Mouse (Mus musculus): ENCODE measurements at regions not wholly inside any gene's neighbourhood (a gene's known extent, or its start where the extent isn't known, plus 50 kb on each side); places are given as distances from the start of the nearest gene placed in this dataset.
A peak's percentile ranks its signal among the peaks of the same experiment; 100 is the strongest.

GRCm38 (mm10) chr16:30769007-30769442 lies 169.5 kb downstream of the Fam43a start:
- no peak overlapping the region for H3K27ac ChIP-seq (ENCODE audit: low read depth)
- no peak overlapping the region for H3K4me3 ChIP-seq (ENCODE audit: low read depth, low read length)
- H3K36me3 ChIP-seq (replicated peaks; ENCODE audit: insufficient read depth, low read length), result no peaks in the 10 kb centered on the region
- H3K4me1 ChIP-seq (ENCODE audit: insufficient read depth), result 0 out of 2 replicates have a peak, but pooled peaks cover 2% of the 10 kb centered on the region
- H3K9me3 ChIP-seq (ENCODE audit: low read length), result no peaks in the 10 kb centered on the region
- no peak for DNase-seq
- H3K9ac ChIP-seq (replicated peaks), result no peak overlapping the region
- H3K27me3 ChIP-seq (ENCODE audit: insufficient read depth, low read length), result no peaks in the 10 kb centered on the region
- ATAC-seq, result peak; percentile 68
- TF ChIP-seq CTCF (IDR thresholded peaks at IDR 0.05; ENCODE audit: low read depth), result no peak
- TF ChIP-seq EP300 (IDR thresholded peaks at IDR 0.05; ENCODE audit: low read depth), result no peak
- WGBS (ENCODE audit: insufficient replicate concordance), result 26% methylated on average over 5 of the region's 5 CpGs
- no peak overlapping the region for H3K4me2 ChIP-seq (ENCODE audit: low read depth, low read length)

GRCm38 (mm10) chr16:30769467-30769866 lies 169.9 kb downstream of the Fam43a start:
- ATAC-seq, result no peak
- WGBS (ENCODE audit: insufficient replicate concordance), result 23% methylated on average over 11 of the region's 11 CpGs
- no peak overlapping the region for H3K27ac ChIP-seq (ENCODE audit: low read depth)
- no peak overlapping the region for H3K9ac ChIP-seq (replicated peaks)
- no peaks in the 10 kb centered on the region for H3K9me3 ChIP-seq (ENCODE audit: low read length)
- DNase-seq, result no peak
- no peak for TF ChIP-seq EP300 (IDR thresholded peaks at IDR 0.05; ENCODE audit: low read depth)
- TF ChIP-seq CTCF (IDR thresholded peaks at IDR 0.05; ENCODE audit: low read depth), result no peak
- H3K27me3 ChIP-seq (ENCODE audit: insufficient read depth, low read length), result no peaks in the 10 kb centered on the region
- 0 out of 2 replicates have a peak, but pooled peaks cover 2% of the 10 kb centered on the region for H3K4me1 ChIP-seq (ENCODE audit: insufficient read depth)
- no peak overlapping the region for H3K4me3 ChIP-seq (ENCODE audit: low read depth, low read length)
- H3K36me3 ChIP-seq (replicated peaks; ENCODE audit: insufficient read depth, low read length), result no peaks in the 10 kb centered on the region
- no peak overlapping the region for H3K4me2 ChIP-seq (ENCODE audit: low read depth, low read length)

GRCm38 (mm10) chr16:30772802-30773201 lies 173.3 kb downstream of the Fam43a start:
- H3K27ac ChIP-seq (ENCODE audit: low read depth), result no peak overlapping the region
- H3K4me3 ChIP-seq (ENCODE audit: low read depth, low read length), result no peak overlapping the region
- H3K4me1 ChIP-seq (ENCODE audit: insufficient read depth), result peaks cover 5% of the 10 kb centered on the region; the same call in 1 of the 2 replicates
- DNase-seq (no peak), ATAC-seq (no peak)
- TF ChIP-seq EP300 (IDR thresholded peaks at IDR 0.05; ENCODE audit: low read depth), result no peak
- TF ChIP-seq CTCF (IDR thresholded peaks at IDR 0.05; ENCODE audit: low read depth), result no peak
- no peaks in the 10 kb centered on the region for H3K36me3 ChIP-seq (replicated peaks; ENCODE audit: insufficient read depth, low read length)
- no peak overlapping the region for H3K9ac ChIP-seq (replicated peaks)
- WGBS (ENCODE audit: insufficient replicate concordance), result 27% methylated on average over 3 of the region's 3 CpGs
- H3K9me3 ChIP-seq (ENCODE audit: low read length), result no peaks in the 10 kb centered on the region
- H3K4me2 ChIP-seq (ENCODE audit: low read depth, low read length), result no peak overlapping the region
- no peaks in the 10 kb centered on the region for H3K27me3 ChIP-seq (ENCODE audit: insufficient read depth, low read length)

GRCm38 (mm10) chr16:30774951-30775661 lies 175.6 kb downstream of the Fam43a start:
- 68% methylated on average over 14 of the region's 14 CpGs for WGBS (ENCODE audit: insufficient replicate concordance)
- peaks cover 3% of the 10 kb centered on the region; the same call in 1 of the 2 replicates for H3K4me1 ChIP-seq (ENCODE audit: insufficient read depth)
- H3K4me2 ChIP-seq (ENCODE audit: low read depth, low read length), result no peak overlapping the region; the same call in 1 of the 2 replicates
- no peak for ATAC-seq
- no peaks in the 10 kb centered on the region for H3K9me3 ChIP-seq (ENCODE audit: low read length)
- no peak for TF ChIP-seq EP300 (IDR thresholded peaks at IDR 0.05; ENCODE audit: low read depth)
- no peak for TF ChIP-seq CTCF (IDR thresholded peaks at IDR 0.05; ENCODE audit: low read depth)
- no peak overlapping the region for H3K4me3 ChIP-seq (ENCODE audit: low read depth, low read length)
- H3K27me3 ChIP-seq (ENCODE audit: insufficient read depth, low read length), result no peaks in the 10 kb centered on the region
- DNase-seq, result no peak
- no peaks in the 10 kb centered on the region for H3K36me3 ChIP-seq (replicated peaks; ENCODE audit: insufficient read depth, low read length)
- H3K27ac ChIP-seq (ENCODE audit: low read depth), result no peak overlapping the region
- H3K9ac ChIP-seq (replicated peaks), result no peak overlapping the region

DNA sequence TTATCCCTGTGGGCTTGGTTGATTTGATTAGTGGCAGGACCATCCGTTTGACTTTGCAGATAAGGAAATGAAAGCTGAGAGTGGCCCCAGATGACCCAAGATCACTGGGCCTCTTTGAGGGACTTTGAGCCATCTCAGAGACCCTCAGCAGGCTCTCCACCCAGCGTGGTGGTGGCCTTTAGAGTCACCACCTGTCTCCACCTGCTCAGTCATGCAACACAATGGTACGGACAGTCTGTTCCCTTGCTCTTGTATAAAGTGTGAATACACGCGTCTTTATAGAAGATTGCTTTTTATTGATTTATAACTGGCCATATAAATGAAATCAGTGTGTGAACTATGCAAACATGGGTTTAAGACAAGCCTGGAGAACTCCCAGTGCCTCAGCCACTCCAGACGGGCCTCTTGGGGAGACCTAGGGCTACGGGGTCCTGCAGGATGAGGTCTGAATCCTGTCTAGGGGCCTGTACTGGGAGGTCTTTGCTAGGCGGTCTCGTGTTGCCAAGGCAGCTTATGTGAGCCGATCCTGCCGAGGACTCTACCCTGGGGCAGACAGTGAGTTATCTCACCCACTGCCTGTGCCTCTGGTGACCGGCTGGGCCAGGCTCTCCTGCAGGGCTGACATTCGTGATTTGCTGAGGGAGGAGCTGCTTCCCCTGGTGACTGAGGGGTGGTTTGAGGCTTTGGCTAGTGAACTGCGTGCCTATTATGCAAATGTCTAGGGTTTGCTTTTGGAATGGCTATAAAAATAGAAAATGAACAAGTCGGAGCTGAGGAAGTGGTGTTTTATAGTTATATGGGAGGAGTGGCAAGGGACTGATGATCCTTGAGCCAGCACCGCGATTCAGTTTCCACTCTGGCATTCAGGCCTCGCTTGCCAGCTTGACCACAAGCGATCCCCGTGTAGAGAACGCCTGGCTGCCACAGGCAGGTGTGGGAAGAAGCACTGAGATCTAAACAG lies 176.5 kb downstream of the Fam43a start:
- TF ChIP-seq CTCF (IDR thresholded peaks at IDR 0.05; ENCODE audit: low read depth), result no peak
- H3K36me3 ChIP-seq (replicated peaks; ENCODE audit: insufficient read depth, low read length), result no peaks in the 10 kb centered on the region
- H3K9ac ChIP-seq (replicated peaks), result no peak overlapping the region
- no peak for DNase-seq
- H3K27ac ChIP-seq (ENCODE audit: low read depth), result no peak overlapping the region
- WGBS (ENCODE audit: insufficient replicate concordance), result 59% methylated on average over 21 of the region's 21 CpGs
- no peak overlapping the region; the same call in 1 of the 2 replicates for H3K4me2 ChIP-seq (ENCODE audit: low read depth, low read length)
- ATAC-seq, result no peak
- H3K4me1 ChIP-seq (ENCODE audit: insufficient read depth), result peaks cover 3% of the 10 kb centered on the region; the same call in 1 of the 2 replicates
- no peak overlapping the region for H3K4me3 ChIP-seq (ENCODE audit: low read depth, low read length)
- no peaks in the 10 kb centered on the region for H3K27me3 ChIP-seq (ENCODE audit: insufficient read depth, low read length)
- no peaks in the 10 kb centered on the region for H3K9me3 ChIP-seq (ENCODE audit: low read length)

DNA sequence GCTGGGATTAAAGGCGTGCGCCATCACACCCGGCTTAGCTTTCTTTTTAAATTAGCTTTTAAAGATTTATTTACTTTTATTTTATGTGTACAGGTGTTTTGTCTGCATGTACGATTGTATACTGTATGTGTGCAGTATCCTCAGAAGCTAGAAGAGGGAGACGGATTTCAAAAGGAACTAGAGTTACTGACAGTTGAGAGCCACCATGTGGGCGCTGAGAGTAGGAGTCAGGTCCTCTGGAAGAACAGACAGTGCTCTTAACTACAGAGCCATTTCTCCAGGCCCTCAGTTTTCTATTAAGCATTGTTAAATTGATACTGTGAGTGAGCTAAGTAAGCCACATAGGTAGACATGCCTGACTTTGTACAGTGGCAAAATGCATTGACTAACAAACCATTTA lies 177.9 kb downstream of the Fam43a start:
- no peak overlapping the region for H3K4me2 ChIP-seq (ENCODE audit: low read depth, low read length)
- H3K4me3 ChIP-seq (ENCODE audit: low read depth, low read length), result no peak overlapping the region
- no peaks in the 10 kb centered on the region for H3K36me3 ChIP-seq (replicated peaks; ENCODE audit: insufficient read depth, low read length)
- no peak for DNase-seq
- no peaks in the 10 kb centered on the region for H3K27me3 ChIP-seq (ENCODE audit: insufficient read depth, low read length)
- H3K9ac ChIP-seq (replicated peaks), result no peak overlapping the region
- WGBS (ENCODE audit: insufficient replicate concordance), result 77% methylated on average over 6 of the region's 6 CpGs
- H3K4me1 ChIP-seq (ENCODE audit: insufficient read depth), result peaks cover 3% of the 10 kb centered on the region; the same call in 1 of the 2 replicates
- H3K27ac ChIP-seq (ENCODE audit: low read depth), result no peak overlapping the region
- no peak for ATAC-seq
- H3K9me3 ChIP-seq (ENCODE audit: low read length), result no peaks in the 10 kb centered on the region
- TF ChIP-seq CTCF (IDR thresholded peaks at IDR 0.05; ENCODE audit: low read depth), result no peak
- TF ChIP-seq EP300 (IDR thresholded peaks at IDR 0.05; ENCODE audit: low read depth), result no peak

All from liver, postnatal 0 days (tissue).